Comparison of ENCODE assay signal across 24 mouse cellular contexts in genomic region chr19:23184068-23184467, GRCm38 (mm10). TPM values are rescaled to one million over a fixed set of nuclear protein-coding genes. Genes with fewer than 3 reads are reported as not detected.
A peak's percentile ranks its signal among the peaks of the same experiment; 100 is the strongest.
DNase-seq lines count a peak whose midpoint lies in the region; ATAC-seq and TF ChIP-seq lines count a peak whose summit lies in the region.
"Had no signal": no experiment of that assay in that cellular context is flagged by ENCODE, and none has a peak within 500 bp of the region (broad histone marks: within the 10 kb centered on the region; RNA-seq: fewer than 3 reads in every experiment).

No protein-coding gene starts in this region.

- no peak for TF ChIP-seq CTCF in kidney, postnatal 0 days (IDR thresholded peaks at IDR 0.05; ENCODE audit: low read depth)

- no peak overlapping the region for H3K4me3 ChIP-seq in kidney, postnatal 0 days (replicated peaks; ENCODE audit: low read depth, low read length)
- no peak overlapping the region for H3K4me3 ChIP-seq in neural tube, embryonic 15.5 days (replicated peaks)
- H3K4me3 ChIP-seq: embryonic facial prominence, embryonic 10.5 days; embryonic facial prominence, embryonic 13.5 days; erythroblast, embryonic 14.5 days; forebrain, embryonic 12.5 days; forebrain, embryonic 15.5 days; heart, embryonic 13.5 days; hindbrain, embryonic 15.5 days had no signal

- H3K27ac ChIP-seq in kidney, postnatal 0 days: no peak overlapping the region
- H3K27ac ChIP-seq in neural tube, embryonic 15.5 days (replicated peaks): no peak overlapping the region
- H3K27ac ChIP-seq: embryonic facial prominence, embryonic 10.5 days; embryonic facial prominence, embryonic 13.5 days; forebrain, embryonic 12.5 days; forebrain, embryonic 15.5 days; heart, embryonic 13.5 days; hindbrain, embryonic 15.5 days had no signal

- WGBS in kidney, postnatal 0 days: 52% methylated on average over 4 of the region's 4 CpGs
- 67% methylated on average over 4 of the region's 4 CpGs for WGBS in neural tube, embryonic 15.5 days

- no peak for ATAC-seq in kidney, postnatal 0 days (replicated peaks; ENCODE audit: low FRiP score, low read depth)
- 0 out of 2 replicates have a peak, but pooled peaks have one; percentile 50 for ATAC-seq in neural tube, embryonic 15.5 days (ENCODE audit: low FRiP score)
- ATAC-seq: activated CD4-positive, CD25-positive, alpha-beta regulatory T cell, adult 4 months; forebrain, embryonic 15.5 days had no signal

- H3K9ac ChIP-seq in kidney, postnatal 0 days (ENCODE audit: low read depth, low read length): no peak overlapping the region
- no peak overlapping the region for H3K9ac ChIP-seq in neural tube, embryonic 15.5 days (replicated peaks)
- H3K9ac ChIP-seq: embryonic facial prominence, embryonic 13.5 days; forebrain, embryonic 12.5 days; forebrain, embryonic 15.5 days; heart, embryonic 13.5 days; hindbrain, embryonic 15.5 days had no signal

- no peaks in the 10 kb centered on the region for H3K9me3 ChIP-seq in kidney, postnatal 0 days (replicated peaks; ENCODE audit: low read length)
- H3K9me3 ChIP-seq in neural tube, embryonic 15.5 days (replicated peaks): no peaks in the 10 kb centered on the region
- H3K9me3 ChIP-seq: embryonic facial prominence, embryonic 10.5 days; embryonic facial prominence, embryonic 13.5 days; forebrain, embryonic 12.5 days; forebrain, embryonic 15.5 days; heart, embryonic 13.5 days; hindbrain, embryonic 15.5 days had no signal

- H3K4me2 ChIP-seq in kidney, postnatal 0 days (ENCODE audit: low read length): no peak overlapping the region
- H3K4me2 ChIP-seq in neural tube, embryonic 15.5 days: no peak overlapping the region
- H3K4me2 ChIP-seq: embryonic facial prominence, embryonic 13.5 days; forebrain, embryonic 12.5 days; forebrain, embryonic 15.5 days; heart, embryonic 13.5 days; hindbrain, embryonic 15.5 days had no signal

- no peaks in the 10 kb centered on the region for H3K4me1 ChIP-seq in kidney, postnatal 0 days (replicated peaks; ENCODE audit: insufficient read depth, low read length)
- no peaks in the 10 kb centered on the region for H3K4me1 ChIP-seq in neural tube, embryonic 15.5 days
- H3K4me1 ChIP-seq: embryonic facial prominence, embryonic 10.5 days; embryonic facial prominence, embryonic 13.5 days; forebrain, embryonic 12.5 days; forebrain, embryonic 15.5 days; hindbrain, embryonic 15.5 days had no signal

- H3K36me3 ChIP-seq in kidney, postnatal 0 days (ENCODE audit: insufficient read depth, low read length): no peaks in the 10 kb centered on the region
- no peaks in the 10 kb centered on the region for H3K36me3 ChIP-seq in neural tube, embryonic 15.5 days
- H3K36me3 ChIP-seq: forebrain, embryonic 12.5 days; forebrain, embryonic 15.5 days; hindbrain, embryonic 15.5 days had no signal

- H3K27me3 ChIP-seq in kidney, postnatal 0 days (ENCODE audit: insufficient read depth, low read length): no peaks in the 10 kb centered on the region
- H3K27me3 ChIP-seq in neural tube, embryonic 15.5 days (replicated peaks): no peaks in the 10 kb centered on the region
- H3K27me3 ChIP-seq: embryonic facial prominence, embryonic 13.5 days; forebrain, embryonic 12.5 days; forebrain, embryonic 15.5 days; heart, embryonic 13.5 days; hindbrain, embryonic 15.5 days had no signal

- DNase-seq in heart, adult 11 months: peak; percentile 23
- DNase-seq in heart, postnatal 4 days: no peak
- DNase-seq in kidney, postnatal 0 days (ENCODE audit: low spot score): peak; percentile 65
- DNase-seq in kidney, postnatal 14 days: no peak
- no peak for DNase-seq in neural tube, embryonic 10.5 days (ENCODE audit: extremely low spot score, low spot score)
- DNase-seq: adrenal gland, adult 8-10 months; adrenal gland, postnatal 25 days; cerebellum, adult 11-12 months; cerebellum, adult 8-10 months; cerebellum, postnatal 10 days; cerebellum, postnatal 36 days; embryo, embryonic 11 days; gastrocnemius, postnatal 36 days; heart, adult 18-20 months; heart, postnatal 14 days had no signal

RNA-seq across cellular contexts. Expression of gene Klf9, which starts 43.0 kb away (rescaled TPM):
- 10 to 100 TPM; 26.9 to 27.3 TPM for total RNA-seq in heart, postnatal 4 days (2021)
- polyA plus RNA-seq in kidney, postnatal 0 days (2015; fragmentation: Nextera tagmentation; extraction: Ambion mirVana): 14.3 and 16.1 TPM in 2 replicates
- polyA plus RNA-seq in neural tube, embryonic 15.5 days (2015; fragmentation: Nextera tagmentation; extraction: Ambion mirVana): 5.0 and 5.3 TPM in 2 replicates

Comparison
In these comparisons a context has a peak if more than half of its experiments do, and no peak if none do; other contexts are left out.
1. DNase-seq: peak in heart, adult 11 months (single experiment) and kidney, postnatal 0 days (single experiment); none in heart, postnatal 4 days (single experiment), kidney, postnatal 14 days (single experiment) and neural tube, embryonic 10.5 days (single experiment).